Mouse (Mus musculus): ENCODE results near the gene Gsta2. TPM values are rescaled to one million over a fixed set of nuclear protein-coding genes. Genes with fewer than 3 reads are reported as not detected.
"Not testable (repeated sequence)": the region's sequence is repeated elsewhere in the genome, so short reads cannot be mapped to it uniquely, and the experiment has no call there.

Gene Gsta2
- polyA plus RNA-seq, 1 experiment = not detected

DNA sequence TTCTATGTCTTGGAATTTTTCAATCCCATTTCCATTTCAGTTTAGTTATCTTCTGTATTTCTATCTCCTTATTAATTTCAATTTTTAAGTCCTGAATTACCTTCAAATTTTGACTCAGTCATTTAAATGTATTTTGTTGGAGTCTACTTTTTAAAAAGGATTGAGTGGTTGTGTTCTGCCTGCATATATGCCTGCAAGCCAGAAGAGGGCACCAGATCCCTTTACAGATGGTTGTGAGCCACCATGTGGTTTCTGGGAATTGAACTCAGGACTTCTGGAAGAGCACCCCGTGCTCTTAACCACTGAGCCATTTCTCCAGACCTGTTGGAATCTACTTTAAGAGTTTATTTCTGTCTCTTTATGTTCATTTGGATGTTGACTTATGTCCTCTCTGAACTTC lies 36.1 kb downstream of the Gsta2 start:
- Histone ChIP-seq H3K27ac (ENCODE audit: insufficient read depth, low read depth, low read length) (no peak overlapping the region), H3K4me3 (ENCODE audit: insufficient read depth, low read length) (no peak overlapping the region), H3K4me1 (ENCODE audit: control insufficient read depth, insufficient read depth, low read length) (peaks cover 2% of the 10 kb centered on the region; the same call in 1 of the 2 replicates)
- no peak for TF ChIP-seq CTCF (IDR thresholded peaks at IDR 0.05; ENCODE audit: low read depth, low read length)
- TF ChIP-seq POLR2A (IDR thresholded peaks at IDR 0.05; ENCODE audit: borderline replicate concordance, low read depth, low read length) = no peak

DNA sequence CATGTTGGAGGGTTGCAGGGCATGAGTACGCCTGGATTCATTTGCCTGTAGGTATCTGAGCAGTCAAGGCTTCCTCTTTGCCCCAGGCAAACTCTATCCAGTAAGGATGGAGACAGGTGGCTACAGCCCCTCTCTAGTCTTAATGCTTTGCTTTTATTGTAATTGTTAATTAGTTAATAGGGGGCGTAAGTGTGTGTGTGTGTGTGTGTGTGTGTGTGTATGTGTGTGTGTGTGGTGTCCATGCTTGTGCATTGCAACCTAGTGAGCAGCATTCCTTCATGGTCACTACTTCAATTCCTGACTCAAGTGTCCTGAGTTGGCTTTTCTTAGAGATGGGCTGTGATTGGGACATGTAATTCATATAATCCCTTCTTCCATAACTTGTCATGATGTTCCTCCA lies 40.9 kb downstream of the Gsta2 start, which contains the start of gene Omt2a:
Omt2a (minus strand) TSS at position 101 of the 400 bp plus-strand sequence.
- Histone ChIP-seq H3K27ac (ENCODE audit: insufficient read depth, low read depth, low read length) (no peak within 1 kb of the TSS), H3K4me1 (ENCODE audit: control insufficient read depth, insufficient read depth, low read length) (peaks cover 2% of the 10 kb centered on the region; the same call in 1 of the 2 replicates), H3K4me3 (ENCODE audit: insufficient read depth, low read length) (no peak within 1 kb of the TSS)
- TF ChIP-seq CTCF (IDR thresholded peaks at IDR 0.05; ENCODE audit: low read depth, low read length) (no peak), POLR2A (IDR thresholded peaks at IDR 0.05; ENCODE audit: borderline replicate concordance, low read depth, low read length) (no peak)

DNA sequence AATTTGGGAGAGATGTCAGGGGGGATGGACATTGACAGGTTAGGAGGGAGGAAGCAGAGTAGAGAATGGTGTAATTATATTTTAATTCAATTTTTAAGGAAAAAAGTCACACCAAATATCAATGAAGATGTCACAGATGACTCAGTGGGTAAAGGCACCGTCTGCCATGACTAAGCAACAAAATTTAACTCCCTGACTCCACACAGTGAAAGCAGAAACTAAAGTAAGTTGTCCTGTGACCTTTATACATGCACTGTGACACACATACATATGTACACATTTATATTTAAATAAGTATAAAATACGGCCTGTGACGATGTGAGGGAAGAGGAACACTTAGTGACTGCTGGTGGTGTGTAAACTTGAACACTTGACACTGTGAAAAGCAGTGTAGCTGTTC lies 47.5 kb downstream of the Gsta2 start:
- not testable (repeated sequence) for H3K4me1 ChIP-seq (ENCODE audit: control insufficient read depth, insufficient read depth, low read length); H3K4me3 ChIP-seq (ENCODE audit: insufficient read depth, low read length); H3K27ac ChIP-seq (ENCODE audit: insufficient read depth, low read depth, low read length)

DNA sequence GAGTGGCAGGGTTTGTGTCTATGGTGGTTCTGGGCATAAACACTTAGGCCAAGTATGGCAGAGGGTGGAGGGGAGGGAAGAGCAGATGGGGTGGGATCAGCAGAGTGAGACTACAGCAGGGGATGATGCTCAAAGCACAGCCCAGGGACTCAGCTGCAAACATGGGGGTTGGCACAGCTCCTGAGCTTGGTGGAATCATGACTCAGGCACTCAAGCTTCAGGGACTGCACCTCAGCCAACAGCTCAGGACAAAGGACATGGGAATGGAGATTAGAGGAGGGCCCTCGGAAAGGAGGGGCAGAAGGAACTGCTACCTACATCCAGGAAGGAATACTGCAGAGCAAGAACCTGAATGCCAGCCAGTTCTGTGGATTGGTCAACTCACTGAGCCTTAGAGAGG lies 56.4 kb downstream of the Gsta2 start:
- H3K27ac ChIP-seq (ENCODE audit: insufficient read depth, low read depth, low read length); H3K4me1 ChIP-seq (ENCODE audit: control insufficient read depth, insufficient read depth, low read length); H3K4me3 ChIP-seq (ENCODE audit: insufficient read depth, low read length): not testable (repeated sequence)

DNA sequence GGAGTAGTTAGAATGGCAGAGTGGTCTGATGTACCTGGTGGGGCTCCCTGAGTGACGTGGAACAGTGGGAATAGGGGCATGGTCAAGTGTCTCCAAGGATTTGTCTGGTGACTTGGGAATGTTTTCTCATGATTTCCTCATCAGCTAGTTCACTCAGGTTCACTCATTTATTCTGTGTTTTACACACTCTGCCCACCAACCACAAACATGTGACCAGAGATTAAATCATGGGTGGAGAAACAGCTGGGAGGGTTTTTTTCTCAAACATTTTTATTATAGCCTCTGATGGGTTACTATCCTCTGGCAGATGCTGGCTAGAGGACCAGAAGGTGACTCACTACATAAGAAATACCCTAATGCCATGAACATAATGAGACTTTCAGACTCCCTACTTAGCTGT lies 57.4 kb downstream of the Gsta2 start:
- TF ChIP-seq CTCF (IDR thresholded peaks at IDR 0.05; ENCODE audit: low read depth, low read length) = no peak
- no peak for TF ChIP-seq POLR2A (IDR thresholded peaks at IDR 0.05; ENCODE audit: borderline replicate concordance, low read depth, low read length)
- H3K4me1 ChIP-seq (ENCODE audit: control insufficient read depth, insufficient read depth, low read length) = no peaks in the 10 kb centered on the region
- no peak overlapping the region for H3K4me3 ChIP-seq (ENCODE audit: insufficient read depth, low read length)
- H3K27ac ChIP-seq (ENCODE audit: insufficient read depth, low read depth, low read length) = no peak overlapping the region

DNA sequence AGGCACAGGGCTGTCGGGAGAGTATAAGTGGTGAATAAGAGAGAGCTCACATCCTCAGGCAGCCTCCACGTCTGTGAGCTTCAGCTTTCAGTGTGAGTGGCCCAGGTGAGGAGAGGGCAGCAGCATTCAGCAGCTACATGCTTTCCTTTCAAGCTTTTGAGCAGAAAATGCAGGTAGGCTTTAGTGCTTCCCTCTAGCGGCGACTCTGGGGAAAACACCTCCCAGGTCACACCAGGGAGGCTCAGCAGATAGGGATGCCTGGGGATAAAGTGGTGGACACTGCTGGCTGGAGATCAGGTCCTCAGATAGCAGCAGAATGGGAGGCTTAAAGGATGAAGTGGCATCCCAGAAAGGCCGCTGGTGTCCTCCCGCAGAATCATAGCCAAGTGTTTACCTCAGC lies 59.5 kb downstream of the Gsta2 start:
- not testable (repeated sequence) for H3K27ac ChIP-seq (ENCODE audit: insufficient read depth, low read depth, low read length); H3K4me1 ChIP-seq (ENCODE audit: control insufficient read depth, insufficient read depth, low read length); H3K4me3 ChIP-seq (ENCODE audit: insufficient read depth, low read length)
- TF ChIP-seq CTCF (IDR thresholded peaks at IDR 0.05; ENCODE audit: low read depth, low read length) = peak; percentile 44; the same call in 1 of the 2 replicates

DNA sequence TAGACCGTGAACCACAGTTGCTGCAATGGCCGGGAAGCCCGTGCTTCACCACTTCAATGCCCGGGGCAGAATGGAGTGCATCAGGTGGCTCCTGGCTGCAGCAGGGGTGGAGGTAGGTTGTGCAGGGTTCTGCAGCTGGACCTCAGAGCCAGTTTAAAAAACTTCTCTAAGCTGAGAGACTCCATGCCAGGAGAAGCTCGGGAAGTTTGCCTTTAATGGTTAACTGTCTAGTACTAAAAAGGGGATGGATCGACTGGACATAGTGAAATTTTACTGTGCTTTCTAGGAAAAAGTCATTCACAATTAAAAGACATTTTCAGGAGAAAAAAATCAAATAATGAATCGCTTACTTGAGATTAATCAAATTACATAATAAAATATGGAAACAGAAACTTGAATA lies 60.8 kb downstream of the Gsta2 start:
- H3K27ac ChIP-seq (ENCODE audit: insufficient read depth, low read depth, low read length); H3K4me1 ChIP-seq (ENCODE audit: control insufficient read depth, insufficient read depth, low read length); H3K4me3 ChIP-seq (ENCODE audit: insufficient read depth, low read length): not testable (repeated sequence)

DNA sequence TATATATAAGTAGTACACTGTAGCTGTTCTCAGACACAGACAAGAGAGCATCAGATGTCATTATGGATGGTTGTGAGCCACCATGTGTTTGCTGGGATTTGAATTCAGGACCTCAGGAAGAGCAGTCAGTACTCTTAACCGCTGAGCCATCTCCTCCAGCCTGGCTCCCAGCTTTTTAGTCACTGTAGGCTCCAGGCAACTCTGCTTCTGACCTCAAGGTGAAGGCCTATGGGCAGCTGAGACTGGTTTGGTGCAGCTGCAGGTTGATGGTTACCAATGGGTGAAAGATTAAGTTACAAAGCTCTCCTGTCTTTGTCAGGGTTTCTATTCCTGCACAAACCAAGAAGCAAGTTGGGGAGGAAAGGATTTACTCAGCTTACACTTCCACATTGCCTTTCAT lies 61.9 kb downstream of the Gsta2 start:
- H3K27ac ChIP-seq (ENCODE audit: insufficient read depth, low read depth, low read length); H3K4me3 ChIP-seq (ENCODE audit: insufficient read depth, low read length); H3K4me1 ChIP-seq (ENCODE audit: control insufficient read depth, insufficient read depth, low read length): not testable (repeated sequence)

DNA sequence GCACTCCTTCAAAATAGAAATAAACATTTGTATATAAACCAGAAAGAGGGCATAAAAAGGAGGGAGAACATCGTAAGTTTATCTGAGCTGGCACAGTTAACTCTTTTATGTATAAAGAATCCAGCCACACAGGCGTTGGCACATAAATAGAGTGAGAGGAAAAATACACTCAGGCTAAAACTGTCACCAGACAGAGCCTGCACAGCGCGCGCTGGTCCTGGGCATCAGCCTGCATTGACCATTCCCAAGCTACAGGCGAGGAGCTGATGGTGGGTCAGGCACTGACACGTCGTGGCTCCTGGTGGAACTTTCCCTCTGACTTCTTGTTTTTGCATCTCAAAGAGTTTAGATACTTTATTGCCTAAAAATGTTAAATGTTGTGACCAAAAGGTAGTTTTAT lies 63.1 kb downstream of the Gsta2 start:
- H3K27ac ChIP-seq (ENCODE audit: insufficient read depth, low read depth, low read length); H3K4me1 ChIP-seq (ENCODE audit: control insufficient read depth, insufficient read depth, low read length); H3K4me3 ChIP-seq (ENCODE audit: insufficient read depth, low read length): not testable (repeated sequence)

DNA sequence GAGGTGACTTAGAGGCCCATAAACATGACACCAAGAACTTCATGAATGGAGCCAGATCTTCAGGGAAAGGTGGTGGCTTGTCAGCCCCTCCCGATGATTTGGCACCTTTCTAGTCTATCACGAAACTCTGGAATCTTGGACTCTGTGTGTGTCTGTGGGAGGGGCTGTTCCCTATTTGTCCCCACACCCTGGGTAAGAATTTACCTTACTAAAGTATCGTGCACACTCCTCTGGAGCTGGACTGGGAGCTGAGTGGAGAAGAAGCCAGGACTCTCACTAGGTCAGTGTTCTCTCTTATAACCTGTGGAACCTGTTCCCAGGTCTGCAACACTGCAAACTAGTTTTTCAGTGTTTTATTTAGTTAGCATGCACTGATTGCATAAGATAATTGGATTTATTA lies 65.9 kb downstream of the Gsta2 start, which contains the start of gene Gm10639:
Gm10639 (plus strand) TSS at position 201 of the 400 bp plus-strand sequence.
- H3K4me3 ChIP-seq (ENCODE audit: insufficient read depth, low read length); H3K4me1 ChIP-seq (ENCODE audit: control insufficient read depth, insufficient read depth, low read length); H3K27ac ChIP-seq (ENCODE audit: insufficient read depth, low read depth, low read length): not testable (repeated sequence)

DNA sequence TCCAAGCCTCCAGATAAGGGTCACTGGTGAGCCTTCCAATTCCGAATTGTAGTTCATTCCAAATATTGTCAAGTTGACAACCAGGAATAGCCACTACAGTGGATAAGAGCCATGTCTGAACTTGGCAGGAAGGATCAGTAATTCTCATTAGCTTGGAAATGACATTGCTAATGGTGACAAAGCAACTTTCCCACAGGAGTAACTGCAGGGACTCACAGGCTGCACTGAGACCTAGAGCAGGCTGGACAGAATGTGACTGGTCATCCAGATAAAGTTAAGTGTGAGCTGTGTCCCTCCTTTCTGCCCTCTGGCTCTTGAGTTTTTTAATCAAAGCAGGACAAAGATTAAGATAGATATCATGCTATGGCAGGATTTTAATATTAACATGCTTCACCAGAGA lies 66.5 kb downstream of the Gsta2 start:
- H3K27ac ChIP-seq (ENCODE audit: insufficient read depth, low read depth, low read length); H3K4me1 ChIP-seq (ENCODE audit: control insufficient read depth, insufficient read depth, low read length); H3K4me3 ChIP-seq (ENCODE audit: insufficient read depth, low read length): not testable (repeated sequence)

DNA sequence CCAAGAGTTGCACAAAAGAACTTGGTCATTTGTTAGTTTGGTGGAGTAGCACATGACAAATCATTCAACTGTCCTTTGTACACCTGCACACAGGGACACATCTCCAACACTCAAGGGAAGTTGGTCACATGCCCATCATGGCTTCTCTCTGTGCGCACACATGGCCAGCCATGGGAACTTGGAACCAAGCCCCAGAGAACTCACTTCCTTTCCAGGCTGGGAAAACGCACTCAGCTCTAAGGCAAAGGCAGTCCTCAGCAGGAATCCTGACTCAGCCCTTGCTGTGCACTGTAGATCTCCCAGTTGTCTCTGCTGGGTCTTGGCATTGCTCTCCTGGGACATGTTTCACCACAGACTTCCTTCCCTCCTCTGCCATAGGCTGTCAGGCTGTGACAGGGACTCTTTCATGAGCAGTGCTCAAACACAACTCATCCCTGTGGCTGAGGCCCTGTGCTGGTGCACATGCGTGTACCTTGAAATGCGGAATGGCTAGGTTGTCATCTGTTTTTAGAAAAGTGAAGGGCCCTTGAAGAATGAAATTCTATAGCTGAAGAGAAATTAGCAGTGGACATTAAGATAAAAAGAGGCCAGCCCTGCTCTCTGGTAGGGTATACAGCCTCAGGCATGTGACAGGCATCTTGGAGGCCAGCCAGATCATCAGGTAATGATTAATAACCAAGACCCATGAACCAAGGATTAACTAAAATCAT lies 73.4 kb downstream of the Gsta2 start:
- not testable (repeated sequence) for H3K4me3 ChIP-seq (ENCODE audit: insufficient read depth, low read length); H3K4me1 ChIP-seq (ENCODE audit: control insufficient read depth, insufficient read depth, low read length); H3K27ac ChIP-seq (ENCODE audit: insufficient read depth, low read depth, low read length)

Other genes with a start within 250 kb of the Gsta2 start
- gene Fbxo9, start 246.7 kb downstream of the Gsta2 start, polyA plus RNA-seq (2012; ENCODE audit: insufficient read depth, insufficient read length, missing spikeins) = 22.9 and 36.0 TPM in 2 replicates
- 7.1 and 11.5 TPM in 2 replicates for gene Ick, start 246.6 kb downstream of the Gsta2 start, polyA plus RNA-seq (2012; ENCODE audit: insufficient read depth, insufficient read length, missing spikeins)
- not detected in 2 replicates for gene Gsta4, start 173.0 kb downstream of the Gsta2 start, polyA plus RNA-seq (2012; ENCODE audit: insufficient read depth, insufficient read length, missing spikeins)
- not detected in 2 replicates for gene Gsta1, start 125.1 kb downstream of the Gsta2 start, polyA plus RNA-seq (2012; ENCODE audit: insufficient read depth, insufficient read length, missing spikeins)
- gene Gm3776, start 98.7 kb downstream of the Gsta2 start, polyA plus RNA-seq (2012; ENCODE audit: insufficient read depth, insufficient read length, missing spikeins) = not detected in 2 replicates
- gene Gm10639, start 65.9 kb downstream of the Gsta2 start, polyA plus RNA-seq (2012; ENCODE audit: insufficient read depth, insufficient read length, missing spikeins) = not detected in 2 replicates
- not detected in 2 replicates for gene Omt2a, start 41.0 kb downstream of the Gsta2 start, polyA plus RNA-seq (2012; ENCODE audit: insufficient read depth, insufficient read length, missing spikeins)
- not detected in 2 replicates for gene Omt2b, start 28.2 kb downstream of the Gsta2 start, polyA plus RNA-seq (2012; ENCODE audit: insufficient read depth, insufficient read length, missing spikeins)
- not detected in 2 replicates for gene Dppa5a, start 12.4 kb upstream of the Gsta2 start, polyA plus RNA-seq (2012; ENCODE audit: insufficient read depth, insufficient read length, missing spikeins)
- gene Ooep, start 22.9 kb upstream of the Gsta2 start, polyA plus RNA-seq (2012; ENCODE audit: insufficient read depth, insufficient read length, missing spikeins) = not detected in 2 replicates
- 0.25 TPM in 1 of 2 replicates, not detected in the other for gene Ddx43, start 40.0 kb upstream of the Gsta2 start, polyA plus RNA-seq (2012; ENCODE audit: insufficient read depth, insufficient read length, missing spikeins)
- 8.0 and 9.9 TPM in 2 replicates for gene Cgas, start 87.4 kb upstream of the Gsta2 start, polyA plus RNA-seq (2012; ENCODE audit: insufficient read depth, insufficient read length, missing spikeins)
- gene Mto1, start 92.4 kb upstream of the Gsta2 start, polyA plus RNA-seq (2012; ENCODE audit: insufficient read depth, insufficient read length, missing spikeins) = 15.3 and 20.6 TPM in 2 replicates
- not detected in 2 replicates for gene Gm17324, start 93.0 kb upstream of the Gsta2 start, polyA plus RNA-seq (2012; ENCODE audit: insufficient read depth, insufficient read length, missing spikeins)
- gene Eef1a1, start 133.4 kb upstream of the Gsta2 start, polyA plus RNA-seq (2012; ENCODE audit: insufficient read depth, insufficient read length, missing spikeins) = 5,836 and 6,850 TPM in 2 replicates
- gene Slc17a5, start 232.3 kb upstream of the Gsta2 start, polyA plus RNA-seq (2012; ENCODE audit: insufficient read depth, insufficient read length, missing spikeins) = 44.2 and 46.5 TPM in 2 replicates